Mouse (Mus musculus): ENCODE results near the gene Bicdl1. TPM values are rescaled to one million over a fixed set of nuclear protein-coding genes. Genes with fewer than 3 reads are reported as not detected.

Bicdl1 gene
- total and polyA plus RNA-seq, 3 experiments: 2.6 to 5.5 (median 2.8) TPM

GRCm38 (mm10) chr5:115763981-115764380 is 32.6 kb upstream of the Bicdl1 start:
- Histone ChIP-seq H3K27me3 (ENCODE audit: insufficient read depth, low read length) (no peaks in the 10 kb centered on the region), H3K9me3 (replicated peaks) (no peaks in the 10 kb centered on the region), H3K36me3 (replicated peaks) (no peaks in the 10 kb centered on the region), H3K4me3 (ENCODE audit: low read depth, low read length) (no peak overlapping the region), H3K4me1 (ENCODE audit: insufficient read depth, low read depth, low read length) (no peaks in the 10 kb centered on the region)
- TF ChIP-seq POLR2AphosphoS5 (IDR thresholded peaks at IDR 0.05; ENCODE audit: insufficient replicate concordance, low read depth, low read length): no peak
- no peak for TF ChIP-seq CTCF (IDR thresholded peaks at IDR 0.05; ENCODE audit: low read depth, low read length)
- no peak for TF ChIP-seq GATA1 (IDR thresholded peaks at IDR 0.05; ENCODE audit: borderline replicate concordance, low read length)
- TF ChIP-seq GATA2 (IDR thresholded peaks at IDR 0.05; ENCODE audit: borderline replicate concordance, low read depth, low read length): no peak
- no peak for TF ChIP-seq TAL1 (conservative IDR thresholded peaks at IDR 0.05; ENCODE audit: low read depth, low read length)
- DNase-seq (ENCODE audit: low spot score) (no peak), ATAC-seq (ENCODE audit: extremely low read depth, insufficient number of reproducible peaks, low FRiP score, poor library complexity, severe bottlenecking) (no peak)

GRCm38 (mm10) chr5:115760903-115761302 is 29.5 kb upstream of the Bicdl1 start:
- ATAC-seq (ENCODE audit: extremely low read depth, insufficient number of reproducible peaks, low FRiP score, poor library complexity, severe bottlenecking) (no peak), DNase-seq (ENCODE audit: low spot score) (no peak)
- Histone ChIP-seq H3K36me3 (replicated peaks) (no peaks in the 10 kb centered on the region), H3K4me3 (ENCODE audit: low read depth, low read length) (no peak overlapping the region), H3K27me3 (ENCODE audit: insufficient read depth, low read length) (no peaks in the 10 kb centered on the region), H3K9me3 (replicated peaks) (no peaks in the 10 kb centered on the region), H3K4me1 (ENCODE audit: insufficient read depth, low read depth, low read length) (no peaks in the 10 kb centered on the region)
- TF ChIP-seq POLR2AphosphoS5 (IDR thresholded peaks at IDR 0.05; ENCODE audit: insufficient replicate concordance, low read depth, low read length) (no peak), GATA1 (IDR thresholded peaks at IDR 0.05; ENCODE audit: borderline replicate concordance, low read length) (no peak), GATA2 (IDR thresholded peaks at IDR 0.05; ENCODE audit: borderline replicate concordance, low read depth, low read length) (no peak), CTCF (IDR thresholded peaks at IDR 0.05; ENCODE audit: low read depth, low read length) (no peak), TAL1 (conservative IDR thresholded peaks at IDR 0.05; ENCODE audit: low read depth, low read length) (no peak)

- no peaks in the 10 kb centered on the region for H3K36me3 ChIP-seq (replicated peaks)
- no peaks in the 10 kb centered on the region for H3K27me3 ChIP-seq (ENCODE audit: insufficient read depth, low read length)
- DNase-seq (ENCODE audit: low spot score) (no peak), ATAC-seq (ENCODE audit: extremely low read depth, insufficient number of reproducible peaks, low FRiP score, poor library complexity, severe bottlenecking) (no peak)
- no peaks in the 10 kb centered on the region for H3K9me3 ChIP-seq (replicated peaks)
- H3K4me1 ChIP-seq (ENCODE audit: insufficient read depth, low read depth, low read length): no peaks in the 10 kb centered on the region
- H3K4me3 ChIP-seq (ENCODE audit: low read depth, low read length): no peak overlapping the region
- no peak for TF ChIP-seq POLR2AphosphoS5 (IDR thresholded peaks at IDR 0.05; ENCODE audit: insufficient replicate concordance, low read depth, low read length)
- TF ChIP-seq CTCF (IDR thresholded peaks at IDR 0.05; ENCODE audit: low read depth, low read length): no peak
- TF ChIP-seq GATA2 (IDR thresholded peaks at IDR 0.05; ENCODE audit: borderline replicate concordance, low read depth, low read length): no peak
Measured at GRCm38 (mm10) chr5:115758431-115759180, 27.2 kb upstream of the Bicdl1 start.

- Histone ChIP-seq H3K4me1 (ENCODE audit: insufficient read depth, low read depth, low read length) (no peaks in the 10 kb centered on the region), H3K4me3 (ENCODE audit: low read depth, low read length) (no peak overlapping the region), H3K36me3 (replicated peaks) (no peaks in the 10 kb centered on the region), H3K9me3 (replicated peaks) (no peaks in the 10 kb centered on the region), H3K27me3 (ENCODE audit: insufficient read depth, low read length) (no peaks in the 10 kb centered on the region)
- no peak for ATAC-seq (ENCODE audit: extremely low read depth, insufficient number of reproducible peaks, low FRiP score, poor library complexity, severe bottlenecking)
- TF ChIP-seq CTCF (IDR thresholded peaks at IDR 0.05; ENCODE audit: low read depth, low read length): no peak
- TF ChIP-seq POLR2AphosphoS5 (IDR thresholded peaks at IDR 0.05; ENCODE audit: insufficient replicate concordance, low read depth, low read length): no peak
- no peak for TF ChIP-seq TAL1 (conservative IDR thresholded peaks at IDR 0.05; ENCODE audit: low read depth, low read length)
- TF ChIP-seq GATA1 (IDR thresholded peaks at IDR 0.05; ENCODE audit: borderline replicate concordance, low read length): no peak
- TF ChIP-seq GATA2 (IDR thresholded peaks at IDR 0.05; ENCODE audit: borderline replicate concordance, low read depth, low read length): no peak
- no peak for DNase-seq (ENCODE audit: low spot score)
Measured at GRCm38 (mm10) chr5:115757516-115757915, 26.1 kb upstream of the Bicdl1 start.

DNA sequence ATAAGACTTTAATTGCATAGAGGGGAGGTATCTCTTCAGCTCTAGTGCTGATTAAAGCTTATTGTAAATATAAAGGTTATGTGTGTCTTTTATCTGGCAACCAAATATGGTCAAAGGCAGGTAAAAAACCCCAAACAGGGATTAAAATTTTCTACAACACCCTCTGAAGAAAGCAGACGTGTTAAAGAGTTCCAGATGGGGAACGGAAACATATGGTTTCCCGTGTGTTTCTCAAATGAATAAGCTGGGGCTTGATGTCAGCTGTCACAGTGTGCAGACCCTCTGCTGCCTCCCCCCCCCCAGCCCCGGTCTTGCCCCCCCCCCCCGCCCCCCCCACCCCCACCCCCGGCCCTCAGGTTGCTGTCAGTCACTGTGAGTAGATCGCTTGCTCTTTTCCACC is 24.1 kb upstream of the Bicdl1 start:
- H3K9me3 ChIP-seq (replicated peaks): no peaks in the 10 kb centered on the region
- DNase-seq (ENCODE audit: low spot score): no peak
- no peak overlapping the region for H3K4me3 ChIP-seq (ENCODE audit: low read depth, low read length)
- no peaks in the 10 kb centered on the region for H3K27me3 ChIP-seq (ENCODE audit: insufficient read depth, low read length)
- TF ChIP-seq GATA1 (IDR thresholded peaks at IDR 0.05; ENCODE audit: borderline replicate concordance, low read length) (no peak), TAL1 (conservative IDR thresholded peaks at IDR 0.05; ENCODE audit: low read depth, low read length) (no peak), CTCF (IDR thresholded peaks at IDR 0.05; ENCODE audit: low read depth, low read length) (no peak), POLR2AphosphoS5 (IDR thresholded peaks at IDR 0.05; ENCODE audit: insufficient replicate concordance, low read depth, low read length) (no peak), GATA2 (IDR thresholded peaks at IDR 0.05; ENCODE audit: borderline replicate concordance, low read depth, low read length) (no peak)
- H3K36me3 ChIP-seq (replicated peaks): no peaks in the 10 kb centered on the region
- no peaks in the 10 kb centered on the region for H3K4me1 ChIP-seq (ENCODE audit: insufficient read depth, low read depth, low read length)
- no peak for ATAC-seq (ENCODE audit: extremely low read depth, insufficient number of reproducible peaks, low FRiP score, poor library complexity, severe bottlenecking)

GRCm38 (mm10) chr5:115754831-115755230 is 23.4 kb upstream of the Bicdl1 start:
- Histone ChIP-seq H3K4me3 (ENCODE audit: low read depth, low read length) (no peak overlapping the region), H3K27me3 (ENCODE audit: insufficient read depth, low read length) (no peaks in the 10 kb centered on the region), H3K4me1 (ENCODE audit: insufficient read depth, low read depth, low read length) (no peaks in the 10 kb centered on the region), H3K36me3 (replicated peaks) (no peaks in the 10 kb centered on the region), H3K9me3 (replicated peaks) (no peaks in the 10 kb centered on the region)
- DNase-seq (ENCODE audit: low spot score) (no peak), ATAC-seq (ENCODE audit: extremely low read depth, insufficient number of reproducible peaks, low FRiP score, poor library complexity, severe bottlenecking) (no peak)
- no peak for TF ChIP-seq GATA1 (IDR thresholded peaks at IDR 0.05; ENCODE audit: borderline replicate concordance, low read length)
- no peak for TF ChIP-seq GATA2 (IDR thresholded peaks at IDR 0.05; ENCODE audit: borderline replicate concordance, low read depth, low read length)
- no peak for TF ChIP-seq TAL1 (conservative IDR thresholded peaks at IDR 0.05; ENCODE audit: low read depth, low read length)
- TF ChIP-seq POLR2AphosphoS5 (IDR thresholded peaks at IDR 0.05; ENCODE audit: insufficient replicate concordance, low read depth, low read length): no peak
